Mouse (Mus musculus) erythroid progenitor cell, adult 5-6 weeks (primary cell): Measurements from ENCODE around the gene Mbtd1. TPM values are rescaled to one million over a fixed set of nuclear protein-coding genes. Genes with fewer than 3 reads are reported as not detected.
"Not testable (repeated sequence)": the region's sequence is repeated elsewhere in the genome, so short reads cannot be mapped to it uniquely, and the experiment has no call there.

Source experiments
- ATAC-seq: replicated peaks from 2 replicates; pipeline ENCODE4 v1.8.0; 2016; ENCODE audit warnings: moderate number of reproducible peaks, mild to moderate bottlenecking, moderate TSS enrichment, inconsistent platforms; ENCODE audit not compliant: poor library complexity, low FRiP score, severe bottlenecking
- total RNA-seq, 2 experiments: library from RNA; stranded (forward) in 1 of 2; stranded (reverse) in 1 of 2; fragments of 150-400 nt in 1 of 2; fragments of 186-747, 209-891 nt in 1 of 2; gene quantifications; 2 replicates each; pipeline versions ENCODE4 v1.2.3 to v1.2.4; 2015 to 2017; ENCODE audit warnings: low replicate concordance in 2 of 2

The Mbtd1 gene
- total RNA-seq (2015; ENCODE audit: low replicate concordance) (16.3 and 16.6 TPM in 2 replicates), total RNA-seq (2017; ENCODE audit: low replicate concordance) (9.6 and 13.4 TPM in 2 replicates)

- ATAC-seq = peak; percentile 89
Measured at GRCm38 (mm10) chr11:93885572-93886410, at the start of gene Mbtd1, which contains the start of gene Utp18. Mbtd1 (plus strand) TSS chr11:93885852. Utp18 (minus strand) TSS chr11:93885766.

GRCm38 (mm10) chr11:93847342-93847741 is 38.3 kb upstream of the Mbtd1 start:
- ATAC-seq = no peak

- no peak for ATAC-seq
Measured at GRCm38 (mm10) chr11:93852546-93852945, 33.1 kb upstream of the Mbtd1 start.

GRCm38 (mm10) chr11:93856284-93856955 is 29.2 kb upstream of the Mbtd1 start:
- peak; percentile 49; the same call in 1 of the 2 replicates for ATAC-seq

GRCm38 (mm10) chr11:93860540-93861172 is 25.0 kb upstream of the Mbtd1 start:
- ATAC-seq = no peak

GRCm38 (mm10) chr11:93861193-93861592 is 24.5 kb upstream of the Mbtd1 start:
- ATAC-seq = no peak

- no peak for ATAC-seq
Measured at GRCm38 (mm10) chr11:93862045-93862623, 23.5 kb upstream of the Mbtd1 start.

GRCm38 (mm10) chr11:93862638-93863037 is 23.0 kb upstream of the Mbtd1 start:
- ATAC-seq = no peak

GRCm38 (mm10) chr11:93884068-93884467 is 1.6 kb upstream of the Mbtd1 start:
- no peak for ATAC-seq

GRCm38 (mm10) chr11:93884901-93885571 is 616 bp upstream of the Mbtd1 start:
- ATAC-seq = peak; percentile 73

GRCm38 (mm10) chr11:93886411-93887079 is 893 bp downstream of the Mbtd1 start:
- ATAC-seq = no peak

GRCm38 (mm10) chr11:93887080-93887447 is 1.4 kb downstream of the Mbtd1 start:
- no peak for ATAC-seq

GRCm38 (mm10) chr11:93897732-93898131 is 12.1 kb downstream of the Mbtd1 start:
- no peak for ATAC-seq

GRCm38 (mm10) chr11:93906834-93907233 is 21.2 kb downstream of the Mbtd1 start:
- ATAC-seq = no peak

- no peak for ATAC-seq
Measured at GRCm38 (mm10) chr11:93907839-93908238, 22.2 kb downstream of the Mbtd1 start.

GRCm38 (mm10) chr11:93908829-93909228 is 23.2 kb downstream of the Mbtd1 start:
- no peak for ATAC-seq

- ATAC-seq = no peak
Measured at GRCm38 (mm10) chr11:93911603-93912002, 26.0 kb downstream of the Mbtd1 start.

GRCm38 (mm10) chr11:93915019-93915418 is 29.4 kb downstream of the Mbtd1 start:
- not testable (repeated sequence) for ATAC-seq

GRCm38 (mm10) chr11:93929106-93929505 is 43.5 kb downstream of the Mbtd1 start:
- no peak for ATAC-seq
